Mouse (Mus musculus) bone marrow, adult 2 months (tissue): Measurements from ENCODE around the gene Wbp1.

ENCODE experiments used
- CTCF ChIP-seq: fragments of 200-500 bp; IDR thresholded peaks from 2 replicates; pipeline ENCODE4 v1.5.1; 2011; ENCODE audit warnings: low read length, control low read depth; ENCODE audit not compliant: control insufficient read depth, insufficient read depth
- POLR2A ChIP-seq: fragments of 200-500 bp; IDR thresholded peaks from 2 replicates; pipeline ENCODE4 v1.6.1; 2011; ENCODE audit warnings: low read depth, mild to moderate bottlenecking, control low read depth, low read length, borderline replicate concordance; ENCODE audit not compliant: control insufficient read depth

DNA sequence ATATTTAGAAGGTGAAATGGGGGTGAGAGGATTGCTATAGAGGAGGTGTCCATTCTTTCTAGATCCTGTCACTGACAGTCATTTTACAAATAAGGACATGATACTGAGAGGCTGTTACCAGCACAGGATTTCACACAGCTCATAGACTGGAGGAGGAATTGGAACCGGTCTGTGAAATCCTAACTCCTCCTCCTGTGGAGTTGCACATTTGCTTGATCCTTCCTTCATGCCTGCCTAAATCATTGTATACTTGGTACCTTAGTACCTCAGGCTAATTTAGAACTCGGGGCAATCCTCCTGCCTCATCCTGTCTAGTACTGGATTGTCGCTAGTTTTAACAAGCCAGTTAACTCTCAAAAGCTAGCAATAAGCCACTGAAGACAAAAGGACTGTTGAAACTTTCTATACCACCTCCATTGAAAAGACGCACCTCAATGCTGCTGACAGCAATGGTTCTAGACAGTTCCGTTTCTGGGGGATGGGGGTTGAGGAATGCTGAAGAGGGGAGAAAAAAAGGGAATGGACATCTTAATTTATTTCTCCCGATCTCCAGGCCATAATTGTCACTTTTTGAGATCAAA, 43.8 kb upstream of the Wbp1 start:
- TF ChIP-seq CTCF (no peak), POLR2A (no peak)
